Mouse (Mus musculus) midbrain, embryonic 11.5 days (tissue): ENCODE measurements around the gene Snrpd3. TPM values are rescaled to one million over a fixed set of nuclear protein-coding genes. Genes with fewer than 3 reads are reported as not detected.
"Not testable (repeated sequence)": the region's sequence is repeated elsewhere in the genome, so short reads cannot be mapped to it uniquely, and the experiment has no call there.

Experiments used
- ATAC-seq: fragments of 200-750 bp; cut with Nextera tagmentation; 2 replicates; pipeline ENCODE4 v1.8.0; 2017; ENCODE audit warnings: moderate TSS enrichment, moderate library complexity; ENCODE audit not compliant: low FRiP score
- DNase-seq: peaks from one replicate; pipeline ENCODE4 v3.0.0; 2015; ENCODE audit warnings: low spot score; ENCODE audit errors: missing footprints
- H3K27ac ChIP-seq: fragments of 300-500 bp; sonication (generic); 2 replicates; pipeline ENCODE4 v1.5.1; 2014; ENCODE audit warnings: low read depth, low read length
- H3K27me3 ChIP-seq: fragments of 300-500 bp; sonication (generic); 2 replicates; pipeline ENCODE4 v1.6.1; 2014; ENCODE audit warnings: mild to moderate bottlenecking, low read length, moderate library complexity, mixed read lengths; ENCODE audit not compliant: control insufficient read depth, insufficient read depth
- H3K36me3 ChIP-seq: fragments of 300-500 bp; sonication (generic); 2 replicates; pipeline ENCODE4 v1.6.1; 2014; ENCODE audit warnings: mild to moderate bottlenecking, low read length, moderate library complexity, mixed read lengths; ENCODE audit not compliant: control insufficient read depth, insufficient read depth
- H3K4me1 ChIP-seq: fragments of 300-500 bp; sonication (generic); 2 replicates; pipeline ENCODE4 v1.6.1; 2014; ENCODE audit warnings: low read length; ENCODE audit not compliant: control insufficient read depth, insufficient read depth
- H3K4me2 ChIP-seq: fragments of 300-500 bp; sonication (generic); 2 replicates; pipeline ENCODE4 v1.6.1; 2014; ENCODE audit warnings: mild to moderate bottlenecking, moderate library complexity
- H3K4me3 ChIP-seq: fragments of 300-500 bp; sonication (generic); 2 replicates; pipeline ENCODE4 v1.5.1; 2014; ENCODE audit warnings: low read depth, low read length
- H3K9ac ChIP-seq: fragments of 300-500 bp; sonication (generic); 2 replicates; pipeline ENCODE4 v1.6.1; 2014; ENCODE audit warnings: low read length
- H3K9me3 ChIP-seq: fragments of 300-500 bp; sonication (generic); 2 replicates; pipeline ENCODE4 v1.6.1; 2016; ENCODE audit warnings: low read length; ENCODE audit not compliant: control insufficient read depth
- WGBS: fragments of 180-500 bp; shearing (Covaris S2); extraction: QIAGEN DNeasy Blood & Tissue Kit; methylation state at CpG from one replicate; pipeline ENCODE4 v1.1.7; 2014; 5-methylcytosine and 5-hydroxymethylcytosine counted together
- polyA plus RNA-seq: library from polyadenylated mRNA; unstranded; fragments of >200 nt; fragmentation: Nextera tagmentation; extraction: Ambion mirVana; gene quantifications from 2 replicates; pipeline ENCODE4 v1.2.1, GENCODE M21; 2014

Gene Snrpd3
- polyA plus RNA-seq, 1 experiment from 2014 or later: 208 TPM

DNA sequence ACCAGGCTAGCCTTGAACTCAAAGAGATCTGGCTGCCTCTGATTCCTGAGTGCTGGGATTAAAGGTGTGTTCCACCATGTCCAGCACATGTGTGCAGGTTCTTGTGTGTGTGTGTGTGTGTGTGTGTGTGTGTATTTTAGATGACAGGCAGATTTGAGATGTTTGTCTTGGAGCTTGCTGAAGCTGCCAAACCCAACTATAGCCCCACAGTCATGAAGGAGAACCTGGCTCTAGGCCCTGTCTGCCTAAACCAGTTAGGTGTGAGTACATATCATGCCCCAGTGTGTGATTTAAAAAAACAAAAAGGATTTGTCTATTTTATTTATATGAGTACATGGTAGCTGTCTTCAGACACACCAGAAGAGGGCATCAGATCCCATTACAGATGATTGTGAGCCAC, 21.4 kb upstream of the Snrpd3 start:
- Histone ChIP-seq H3K36me3 (no peaks in the 10 kb centered on the region), H3K27me3 (no peaks in the 10 kb centered on the region), H3K4me2 (no peak overlapping the region), H3K9ac (no peak overlapping the region), H3K4me1 (no peaks in the 10 kb centered on the region), H3K27ac (no peak overlapping the region), H3K4me3 (no peak overlapping the region), H3K9me3 (no peaks in the 10 kb centered on the region)
- ATAC-seq: no peak
- no peak for DNase-seq

DNA sequence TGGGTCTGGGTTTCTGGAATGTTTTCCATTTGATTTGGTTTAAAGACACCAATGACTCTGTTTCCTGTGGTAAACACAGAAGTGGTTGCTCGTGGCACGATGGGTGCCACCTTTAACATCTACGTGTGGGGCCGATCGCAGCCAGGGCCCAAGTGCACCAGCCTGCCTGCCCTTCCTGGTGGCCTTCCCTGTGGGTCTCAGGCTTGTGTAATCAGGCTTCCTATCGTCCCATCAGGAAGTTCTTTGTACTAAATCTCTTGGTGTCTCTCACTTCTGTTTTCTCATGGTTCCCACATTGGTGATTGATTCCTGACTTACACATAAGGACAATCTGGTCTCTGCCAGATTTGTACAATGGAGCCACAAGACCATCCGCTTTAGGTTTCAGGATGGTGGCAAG, 18.1 kb upstream of the Snrpd3 start:
- DNase-seq, H3K27ac ChIP-seq, H3K9ac ChIP-seq, H3K9me3 ChIP-seq, H3K4me1 ChIP-seq, H3K4me3 ChIP-seq, H3K36me3 ChIP-seq, H3K4me2 ChIP-seq, ATAC-seq, H3K27me3 ChIP-seq: not testable (repeated sequence)
- WGBS: 84% methylated on average over 7 of the region's 7 CpGs

GRCm38 (mm10) chr10:75499791-75500190, 17.6 kb upstream of the Snrpd3 start:
- WGBS: 57% methylated on average over 3 of the region's 3 CpGs
- Histone ChIP-seq H3K4me1 (no peaks in the 10 kb centered on the region), H3K27ac (no peak overlapping the region), H3K4me3 (no peak overlapping the region), H3K9ac (no peak overlapping the region), H3K36me3 (no peaks in the 10 kb centered on the region), H3K27me3 (no peaks in the 10 kb centered on the region), H3K9me3 (no peaks in the 10 kb centered on the region), H3K4me2 (no peak overlapping the region)
- ATAC-seq: no peak
- DNase-seq: no peak

GRCm38 (mm10) chr10:75500345-75500744, 17.0 kb upstream of the Snrpd3 start:
- DNase-seq (no peak), ATAC-seq (no peak)
- whole genome bisulfite sequencing: 77% methylated on average over 7 of the region's 7 CpGs
- H3K27ac ChIP-seq: no peak overlapping the region
- no peaks in the 10 kb centered on the region for H3K9me3 ChIP-seq
- H3K4me1 ChIP-seq: no peaks in the 10 kb centered on the region
- H3K36me3 ChIP-seq: no peaks in the 10 kb centered on the region
- no peak overlapping the region for H3K4me2 ChIP-seq
- H3K9ac ChIP-seq: no peak overlapping the region
- H3K4me3 ChIP-seq: no peak overlapping the region
- H3K27me3 ChIP-seq: no peaks in the 10 kb centered on the region

- 100% methylated on average over 1 of the region's 1 CpGs for whole genome bisulfite sequencing
- DNase-seq: peak; percentile 73
- H3K36me3 ChIP-seq: no peaks in the 10 kb centered on the region
- H3K9me3 ChIP-seq: no peaks in the 10 kb centered on the region
- no peak overlapping the region for H3K4me3 ChIP-seq
- H3K27me3 ChIP-seq: no peaks in the 10 kb centered on the region
- no peak for ATAC-seq
- no peak overlapping the region for H3K27ac ChIP-seq
- no peaks in the 10 kb centered on the region for H3K4me1 ChIP-seq
- no peak overlapping the region for H3K4me2 ChIP-seq
- no peak overlapping the region for H3K9ac ChIP-seq
Measured at GRCm38 (mm10) chr10:75501641-75502040, 15.7 kb upstream of the Snrpd3 start.

- Histone ChIP-seq H3K27ac (no peak overlapping the region), H3K4me1 (no peaks in the 10 kb centered on the region), H3K36me3 (peaks cover 6% of the 10 kb centered on the region), H3K27me3 (no peaks in the 10 kb centered on the region), H3K9ac (no peak overlapping the region), H3K9me3 (no peaks in the 10 kb centered on the region), H3K4me2 (no peak overlapping the region), H3K4me3 (no peak overlapping the region)
- WGBS: 94% methylated on average over 7 of the region's 7 CpGs
- no peak for ATAC-seq
- DNase-seq: peak; percentile 49
Measured at GRCm38 (mm10) chr10:75503692-75504091, 13.7 kb upstream of the Snrpd3 start.

DNA sequence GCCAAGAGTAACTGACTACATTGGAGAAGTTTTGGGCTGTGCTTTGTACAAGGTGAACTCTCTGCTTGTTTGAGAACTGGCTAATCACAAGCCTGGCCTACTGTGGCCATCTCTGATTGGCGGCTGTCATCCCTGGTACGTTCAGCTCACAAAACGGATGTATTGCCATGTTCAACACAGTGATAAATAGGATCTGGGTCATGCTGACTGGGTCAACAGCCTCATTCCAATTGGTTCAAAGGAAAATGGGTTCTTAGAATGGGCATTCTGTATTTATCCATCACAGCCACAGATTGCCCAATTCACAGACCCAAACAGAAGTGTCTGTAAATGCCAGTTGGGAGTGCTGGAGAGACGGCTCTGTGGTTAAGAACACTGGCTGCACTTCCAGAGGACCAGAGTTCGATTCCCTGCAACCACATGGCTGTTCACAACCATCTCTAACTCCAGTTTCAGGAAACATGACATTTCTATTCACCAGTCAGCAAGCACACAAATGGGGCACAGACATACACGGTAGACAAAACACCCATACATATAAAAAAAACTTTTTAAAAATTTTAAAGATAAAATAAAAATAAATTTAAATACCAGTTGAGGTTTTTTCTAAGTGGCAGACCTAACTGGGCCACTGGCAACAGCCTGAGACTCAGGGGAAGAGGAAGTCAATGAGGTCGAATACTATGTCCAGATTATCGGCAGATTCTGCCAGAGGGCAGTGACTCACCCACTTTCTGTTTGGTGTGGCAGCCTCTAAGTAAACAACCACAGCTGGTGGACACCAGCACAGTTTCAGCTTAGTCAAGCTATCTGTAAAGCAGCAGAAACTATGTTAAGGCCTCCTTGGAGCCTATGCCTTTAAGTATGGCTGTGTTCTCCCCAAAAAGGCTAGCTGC, 12.9 kb upstream of the Snrpd3 start:
- Histone ChIP-seq H3K9me3 (no peaks in the 10 kb centered on the region), H3K27ac (no peak overlapping the region), H3K27me3 (no peaks in the 10 kb centered on the region), H3K4me3 (no peak overlapping the region), H3K9ac (no peak overlapping the region), H3K4me2 (no peak overlapping the region), H3K4me1 (no peaks in the 10 kb centered on the region), H3K36me3 (peaks cover 12% of the 10 kb centered on the region)
- WGBS: 94% methylated on average over 8 of the region's 8 CpGs
- ATAC-seq (no peak), DNase-seq (no peak)

GRCm38 (mm10) chr10:75505130-75505495, 12.2 kb upstream of the Snrpd3 start:
- Histone ChIP-seq H3K27ac (no peak overlapping the region), H3K9ac (no peak overlapping the region), H3K9me3 (no peaks in the 10 kb centered on the region), H3K36me3 (peaks cover 18% of the 10 kb centered on the region), H3K4me2 (no peak overlapping the region), H3K4me1 (no peaks in the 10 kb centered on the region), H3K4me3 (no peak overlapping the region), H3K27me3 (no peaks in the 10 kb centered on the region)
- 81% methylated on average over 3 of the region's 3 CpGs for WGBS
- ATAC-seq (no peak), DNase-seq (no peak)

DNA sequence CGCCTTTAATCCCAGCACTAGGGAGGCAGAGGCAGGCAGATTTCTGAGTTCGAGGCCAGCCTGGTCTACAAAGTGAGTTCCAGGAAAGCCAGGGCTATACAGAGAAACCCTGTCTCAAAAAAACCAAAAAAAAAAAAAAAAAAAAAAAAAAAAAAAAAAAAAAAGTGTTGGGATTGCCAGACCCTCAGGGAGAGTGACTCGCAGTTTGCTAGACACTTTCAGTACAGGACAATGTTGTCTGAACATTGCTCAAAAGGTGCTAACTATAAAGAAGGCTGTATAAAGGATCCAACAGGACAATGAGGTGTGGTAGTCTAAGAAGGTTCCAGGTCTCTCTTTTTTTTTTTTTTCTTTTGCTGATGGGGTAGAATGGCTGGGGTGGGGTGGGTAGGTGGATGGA, 11.4 kb upstream of the Snrpd3 start:
- H3K27me3 ChIP-seq, H3K4me3 ChIP-seq, ATAC-seq, H3K27ac ChIP-seq, H3K9me3 ChIP-seq, H3K4me2 ChIP-seq, H3K4me1 ChIP-seq, H3K9ac ChIP-seq, DNase-seq: not testable (repeated sequence)
- 91% methylated on average over 3 of the region's 3 CpGs for WGBS
- H3K36me3 ChIP-seq: peaks cover 23% of the 10 kb centered on the region
